Mouse (Mus musculus): ENCODE measurements around the gene Cchcr1. TPM values are rescaled to one million over a fixed set of nuclear protein-coding genes. Genes with fewer than 3 reads are reported as not detected.
"Not testable (repeated sequence)": the region's sequence is repeated elsewhere in the genome, so short reads cannot be mapped to it uniquely, and the experiment has no call there.

The Cchcr1 gene
- total RNA-seq (2022): 1 to 10 TPM; 2.0 to 3.9 (median 2.4) TPM

DNA sequence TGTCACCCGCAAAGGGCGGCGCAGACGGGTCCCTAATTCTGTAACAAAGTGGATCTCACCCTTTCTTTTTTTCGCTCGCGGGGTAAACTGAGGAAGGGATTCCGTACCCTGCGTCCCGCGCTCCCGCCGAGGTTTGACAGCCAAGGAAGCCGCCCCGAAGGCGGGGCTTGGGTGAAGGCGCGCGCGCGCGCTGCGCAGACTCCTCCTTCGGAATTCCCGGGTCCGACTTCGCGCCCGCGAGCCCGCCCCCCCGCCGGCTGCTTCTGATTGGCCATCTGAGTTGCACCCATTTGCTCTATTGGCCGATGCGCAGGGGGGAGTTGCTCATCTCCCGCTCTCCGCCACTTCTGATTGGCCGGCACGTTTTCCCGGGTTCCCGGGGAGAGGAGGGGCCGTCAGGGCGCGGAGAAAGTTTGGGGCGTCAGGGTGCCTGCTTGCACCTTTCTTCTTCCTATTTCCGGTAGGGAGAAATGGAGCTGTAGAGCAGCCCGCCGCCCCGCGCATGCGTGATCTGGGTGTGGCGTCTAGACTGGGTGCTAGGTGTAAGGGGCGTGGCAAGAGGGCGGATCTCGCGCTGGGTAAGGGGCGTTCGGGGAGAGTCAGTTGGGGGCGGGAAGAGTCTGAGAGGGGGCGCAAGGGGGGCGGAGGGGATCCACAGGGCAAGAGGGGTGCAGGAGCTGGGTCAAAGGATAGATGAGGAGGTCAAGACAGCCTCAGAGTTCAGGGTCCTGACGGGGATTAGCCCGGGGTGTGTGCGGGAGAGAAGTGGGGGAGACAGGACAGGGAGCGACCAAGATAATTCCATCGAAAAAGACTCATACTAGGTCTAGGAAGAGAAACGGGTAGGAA lies at the start of gene Cchcr1, which contains the start of gene Tcf19:
Cchcr1 (plus strand) TSS at position 449 of the 849 bp plus-strand sequence.
Tcf19 (minus strand) TSS at position 173 of the 849 bp plus-strand sequence.
- DNase-seq (ENCODE audit: low spot score): peak; percentile 96

DNA sequence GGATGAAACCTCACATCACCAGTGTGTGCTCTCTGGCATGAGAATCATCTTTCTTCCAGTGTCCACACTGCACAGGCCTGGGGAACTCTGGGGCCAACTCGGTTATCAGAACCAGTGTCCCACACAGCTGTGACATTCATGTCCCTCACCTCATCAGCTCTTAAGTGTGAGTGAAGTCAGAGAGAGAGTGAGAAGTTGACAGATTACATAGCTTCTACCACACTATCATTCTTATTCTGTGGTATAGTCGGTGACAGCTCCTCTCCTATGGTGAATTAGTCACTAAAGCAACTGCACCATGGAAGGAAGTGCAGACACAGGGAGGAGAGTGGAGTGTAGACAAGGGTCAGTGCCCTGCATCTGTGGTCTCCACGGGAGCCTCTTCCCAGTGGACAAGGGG lies 48.0 kb upstream of the Cchcr1 start:
- DNase-seq (ENCODE audit: low spot score): not testable (repeated sequence)

DNA sequence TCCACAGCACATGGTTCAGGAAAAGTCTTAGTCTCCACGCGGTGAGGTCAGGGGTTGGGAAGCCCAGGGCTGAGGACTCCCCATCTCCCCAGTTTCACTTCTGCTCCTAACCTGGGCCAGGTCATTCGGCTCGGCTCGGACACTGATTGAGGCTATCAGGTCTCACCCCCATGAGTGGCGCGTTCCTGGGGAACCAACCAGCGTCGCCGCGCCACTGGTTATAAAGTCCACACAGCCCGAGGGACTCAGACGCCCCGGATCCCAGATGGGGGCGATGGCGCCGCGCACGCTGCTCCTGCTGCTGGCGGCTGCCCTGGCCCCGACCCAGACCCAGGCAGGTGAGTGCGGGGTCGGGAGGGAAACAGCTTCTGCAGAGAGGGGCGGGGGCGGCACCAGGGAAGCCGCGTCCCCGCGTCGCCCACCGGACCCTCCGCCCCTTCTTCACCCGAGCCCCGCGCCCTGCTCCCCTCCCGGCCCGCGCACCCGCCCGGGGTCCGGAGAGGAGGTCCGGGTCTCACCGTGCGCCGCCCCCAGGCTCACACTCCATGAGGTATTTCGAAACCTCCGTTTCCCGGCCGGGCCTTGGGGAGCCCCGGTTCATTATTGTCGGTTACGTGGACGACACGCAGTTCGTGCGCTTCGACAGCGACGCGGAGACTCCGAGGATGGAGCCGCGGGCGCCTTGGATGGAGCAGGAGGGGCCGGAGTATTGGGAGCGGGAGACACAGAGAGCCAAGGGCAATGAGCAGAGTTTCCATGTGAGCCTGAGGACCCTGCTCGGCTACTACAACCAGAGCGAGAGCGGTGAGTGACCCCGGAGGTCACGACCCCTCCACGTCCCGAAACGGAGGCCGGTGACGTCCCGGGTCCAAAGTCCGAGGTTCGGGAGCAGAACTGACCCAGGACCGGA lies 46.8 kb upstream of the Cchcr1 start, which contains the start of gene H2-Q10:
H2-Q10 (plus strand) TSS at position 248 of the 910 bp plus-strand sequence.
- no peak for DNase-seq (ENCODE audit: low spot score)

DNA sequence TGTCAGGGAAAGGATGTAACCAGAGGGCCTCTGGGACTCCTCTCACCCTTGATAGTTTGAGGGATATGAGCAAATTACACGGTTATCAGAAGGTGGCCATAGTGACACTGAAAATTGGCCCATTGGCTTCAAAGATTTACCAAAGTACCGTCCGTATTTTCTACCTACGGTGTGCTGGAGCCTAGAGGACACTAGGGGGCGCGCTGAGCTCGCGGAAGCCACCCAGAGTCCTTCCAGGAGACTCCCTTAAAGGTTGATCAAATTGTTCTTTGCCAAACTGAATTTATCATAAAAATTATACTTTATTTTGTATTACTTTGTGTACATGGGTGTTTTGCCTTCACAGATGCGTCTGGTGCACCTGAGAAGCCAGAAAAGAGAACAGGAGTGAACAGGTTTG lies 32.8 kb upstream of the Cchcr1 start:
- DNase-seq (ENCODE audit: low spot score): peak; percentile 30

DNA sequence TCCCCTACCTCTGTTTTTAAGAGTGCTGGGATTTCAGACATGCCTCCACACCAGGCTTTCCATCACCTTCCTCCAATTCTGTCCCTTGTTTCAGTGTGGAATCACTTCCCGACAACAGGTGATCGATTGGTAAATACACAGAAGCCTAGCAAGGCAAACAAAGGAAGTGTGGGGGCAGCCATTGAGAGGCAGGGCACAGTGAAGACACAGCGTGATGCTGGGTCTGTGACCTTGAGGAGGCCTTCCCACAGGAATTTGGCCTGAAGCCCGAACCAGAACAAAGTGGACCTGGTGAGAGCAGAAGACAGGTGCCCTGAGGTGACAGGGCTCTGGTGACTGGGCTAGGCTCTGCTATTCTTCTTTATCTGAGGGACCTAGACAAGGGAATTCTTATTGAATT lies 31.2 kb upstream of the Cchcr1 start:
- no peak for DNase-seq (ENCODE audit: low spot score)

GRCm38 (mm10) chr17:35486726-35487125 lies 30.2 kb upstream of the Cchcr1 start:
- no peak for DNase-seq (ENCODE audit: low spot score)

- DNase-seq (ENCODE audit: low spot score): no peak
Observed at GRCm38 (mm10) chr17:35488041-35488440, 28.9 kb upstream of the Cchcr1 start.

- DNase-seq (ENCODE audit: low spot score): no peak
Observed at GRCm38 (mm10) chr17:35490320-35490719, 26.6 kb upstream of the Cchcr1 start.

DNA sequence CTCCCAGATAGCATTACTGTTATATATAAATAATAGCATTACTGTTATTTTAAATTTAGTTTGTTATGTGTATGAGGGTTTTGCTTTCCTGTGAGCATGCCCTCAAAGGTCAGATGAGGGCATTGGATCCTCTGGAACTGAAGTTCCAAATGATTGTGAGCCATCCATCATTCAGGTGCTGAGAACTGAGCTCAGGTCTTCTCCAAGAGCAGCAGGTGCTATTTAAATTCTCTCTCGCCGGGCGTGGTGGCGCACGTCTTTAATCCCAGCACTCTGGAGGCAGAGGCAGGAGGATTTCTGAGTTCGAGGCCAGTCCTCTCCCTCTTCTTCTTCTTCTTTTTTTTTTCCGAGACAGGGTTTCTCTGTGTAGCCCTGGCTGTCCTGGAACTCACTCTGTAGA lies 19.8 kb upstream of the Cchcr1 start:
- DNase-seq (ENCODE audit: low spot score): no peak

DNA sequence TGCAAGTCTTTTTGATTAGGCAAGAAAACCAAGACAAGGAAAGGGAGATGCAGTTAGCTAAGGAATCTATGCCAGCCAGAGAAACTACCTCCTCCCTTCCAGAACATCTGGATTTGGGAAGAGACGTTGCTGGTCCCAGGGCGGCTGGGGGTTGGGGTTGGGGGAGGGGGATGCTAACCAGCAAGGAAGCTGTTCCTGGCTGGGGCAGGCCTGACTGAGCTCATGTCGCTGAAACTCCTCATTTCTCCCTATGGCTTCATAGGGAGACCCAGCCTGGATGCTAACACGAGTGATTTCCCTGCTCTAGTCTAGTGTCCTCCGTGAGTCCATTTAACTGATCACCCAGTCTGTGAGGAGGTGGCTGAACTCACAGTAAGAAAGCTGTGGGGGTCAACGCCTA lies 14.7 kb upstream of the Cchcr1 start:
- no peak for DNase-seq (ENCODE audit: low spot score)

DNA sequence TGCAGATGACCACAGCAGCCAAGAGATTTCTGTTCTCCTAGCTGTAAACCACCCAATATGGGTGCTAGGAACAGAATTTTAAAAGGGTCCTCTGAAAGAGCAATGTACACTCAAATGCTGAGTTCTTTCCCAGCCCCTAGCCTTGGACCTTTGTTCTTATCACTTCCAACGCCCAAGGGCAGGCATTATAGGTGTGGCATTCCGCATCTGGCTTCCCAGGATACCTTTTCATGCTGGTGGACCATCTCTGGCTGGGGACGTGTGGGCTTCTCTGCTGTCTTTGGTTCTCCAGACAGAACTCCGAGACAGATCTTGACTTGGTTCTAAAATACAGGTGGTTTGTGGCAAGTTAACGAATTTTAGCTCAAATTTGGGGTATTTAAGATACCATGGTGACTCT lies 14.1 kb upstream of the Cchcr1 start:
- DNase-seq (ENCODE audit: low spot score): no peak

GRCm38 (mm10) chr17:35503849-35504248 lies 13.1 kb upstream of the Cchcr1 start:
- no peak for DNase-seq (ENCODE audit: low spot score)

DNA sequence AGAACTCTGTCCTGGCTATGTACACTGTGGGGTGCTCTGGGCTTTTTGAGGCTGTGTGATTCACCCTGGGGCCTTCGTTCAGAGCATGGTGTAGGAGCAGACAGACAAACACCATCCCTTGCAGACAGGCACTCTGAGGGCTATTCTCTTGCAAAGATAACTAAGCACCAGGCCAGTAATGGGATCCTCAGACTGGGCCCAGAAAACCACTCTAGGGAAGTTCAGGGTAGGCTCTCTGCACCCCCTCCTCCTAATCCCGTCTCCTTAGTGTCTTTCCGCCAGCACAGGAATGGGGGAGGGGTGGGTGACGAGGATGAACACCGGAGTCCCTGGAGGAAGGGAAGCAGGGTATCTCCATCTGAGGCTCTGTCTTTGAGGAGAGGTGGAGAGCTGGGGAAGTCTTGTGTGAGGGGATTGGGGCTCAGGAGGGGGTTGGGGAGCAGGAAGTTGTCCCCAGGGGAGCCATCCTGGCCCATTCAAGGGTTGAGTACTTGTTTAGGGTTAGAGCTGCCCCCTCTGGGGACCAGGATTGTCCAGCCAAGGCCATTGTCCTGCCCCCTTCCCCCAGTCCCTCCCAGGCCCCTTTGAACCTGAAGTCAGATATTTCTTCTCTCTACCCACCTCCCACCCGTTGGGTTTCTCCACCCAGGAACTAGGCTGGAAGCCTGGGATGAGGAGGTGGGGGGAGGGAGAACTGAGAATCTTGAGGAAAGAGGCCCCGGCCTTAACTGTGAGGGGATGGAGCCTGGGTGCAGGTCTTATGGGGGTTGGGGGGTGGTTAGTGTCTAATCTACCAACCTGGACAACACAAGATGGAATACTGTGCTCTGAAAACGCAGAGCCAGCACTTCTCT lies 12.0 kb upstream of the Cchcr1 start:
- DNase-seq (ENCODE audit: low spot score): no peak

DNA sequence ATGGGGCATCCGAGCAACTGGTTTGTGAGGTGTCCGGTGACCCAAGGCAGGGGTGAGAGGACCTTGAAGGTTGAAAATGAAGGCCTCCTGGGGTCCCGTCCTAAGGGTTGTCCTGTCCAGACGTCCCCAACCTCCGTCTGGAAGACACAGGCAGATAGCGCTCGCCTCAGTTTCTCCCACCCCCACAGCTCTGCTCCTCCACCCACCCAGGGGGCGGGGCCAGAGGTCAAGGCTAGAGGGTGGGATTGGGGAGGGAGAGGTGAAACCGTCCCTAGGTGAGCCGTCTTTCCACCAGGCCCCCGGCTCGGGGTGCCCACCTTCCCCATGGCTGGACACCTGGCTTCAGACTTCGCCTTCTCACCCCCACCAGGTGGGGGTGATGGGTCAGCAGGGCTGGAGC lies 11.1 kb upstream of the Cchcr1 start, which contains the start of gene Pou5f1:
Pou5f1 (plus strand) TSS at position 243 of the 400 bp plus-strand sequence.
- no peak for DNase-seq (ENCODE audit: low spot score)

- DNase-seq (ENCODE audit: low spot score): no peak
Observed at GRCm38 (mm10) chr17:35506881-35507280, 10.0 kb upstream of the Cchcr1 start.

GRCm38 (mm10) chr17:35507556-35508260 lies 9.2 kb upstream of the Cchcr1 start:
- DNase-seq (ENCODE audit: low spot score): no peak

DNA sequence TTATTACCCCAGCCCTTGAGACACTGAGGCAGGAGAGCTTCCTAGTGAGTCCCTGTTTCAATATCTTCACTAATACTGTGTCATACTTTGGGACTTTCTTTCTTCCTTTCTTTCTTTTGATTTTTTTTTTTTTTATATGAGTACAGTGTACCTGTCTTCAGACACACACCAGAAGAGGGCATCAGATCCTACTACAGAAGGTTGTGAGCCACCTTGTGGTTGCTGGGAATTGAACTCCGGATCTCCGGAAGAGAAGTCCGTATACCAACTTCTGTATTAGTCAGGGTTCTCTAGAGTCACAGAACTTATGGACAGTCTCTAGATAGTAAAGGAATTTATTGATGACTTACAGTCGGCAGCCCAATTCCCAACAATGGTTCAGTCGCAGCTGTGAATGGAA lies 8.6 kb upstream of the Cchcr1 start:
- DNase-seq (ENCODE audit: low spot score): not testable (repeated sequence)

GRCm38 (mm10) chr17:35509284-35509683 lies 7.6 kb upstream of the Cchcr1 start:
- no peak for DNase-seq (ENCODE audit: low spot score)

- no peak for DNase-seq (ENCODE audit: low spot score)
Observed at GRCm38 (mm10) chr17:35512916-35513626, 3.8 kb upstream of the Cchcr1 start.

DNA sequence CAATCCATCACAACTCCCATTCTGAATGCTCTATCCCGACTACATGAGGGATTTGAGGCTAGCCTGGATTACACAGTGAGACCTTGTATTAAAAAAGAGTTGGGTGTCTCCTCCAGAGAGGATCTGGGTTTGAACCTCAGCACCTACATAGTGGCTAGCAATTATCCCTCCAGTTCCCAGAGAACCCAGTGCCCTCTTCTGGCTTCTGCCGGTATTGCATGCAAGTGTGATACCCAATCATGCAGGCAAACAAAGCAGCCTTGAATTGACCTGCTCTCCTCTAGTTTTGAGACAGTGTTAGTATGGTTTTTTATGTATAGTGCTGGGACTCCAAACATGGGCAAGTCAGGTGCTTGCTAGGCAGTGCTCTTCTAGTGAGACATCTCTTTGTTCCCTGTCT lies 3.0 kb upstream of the Cchcr1 start:
- peak; percentile 55 for DNase-seq (ENCODE audit: low spot score)
